Mouse (Mus musculus) kidney, adult 8-10 months (tissue): ENCODE results near the gene Mup9.
"Not testable (repeated sequence)": the region's sequence is repeated elsewhere in the genome, so short reads cannot be mapped to it uniquely, and the experiment has no call there.

Source experiments
- DNase-seq, 2 experiments: peaks; one replicate each; pipeline ENCODE4 v3.0.0; 2022

The Mup9 gene

DNA sequence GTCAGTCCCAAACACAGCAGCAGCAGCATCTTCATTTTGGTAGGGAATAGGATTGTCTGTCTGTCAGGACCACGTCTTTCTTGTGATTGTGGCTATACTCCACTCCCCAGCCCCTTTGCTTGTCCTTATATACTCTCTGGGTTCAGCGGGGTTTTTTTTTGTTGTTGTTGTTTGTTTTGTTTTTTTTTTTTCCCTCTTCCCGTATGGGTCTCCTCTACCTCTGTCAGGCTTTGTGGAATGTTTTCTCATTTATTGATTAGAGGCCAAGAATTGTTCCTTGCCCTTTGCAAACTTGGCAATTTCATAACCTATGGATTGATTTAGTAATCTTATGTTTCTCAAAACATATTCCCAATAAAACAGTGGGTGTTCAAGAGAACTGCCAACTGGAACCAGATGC is at the start of gene Mup9:
Mup9 (minus strand) TSS at position 101 of the 400 bp plus-strand sequence.
- not testable (repeated sequence) for DNase-seq
